Mouse (Mus musculus): ENCODE measurements around the gene Gosr2. TPM values are rescaled to one million over a fixed set of nuclear protein-coding genes. Genes with fewer than 3 reads are reported as not detected.
"Not testable (repeated sequence)": the region's sequence is repeated elsewhere in the genome, so short reads cannot be mapped to it uniquely, and the experiment has no call there.

Gene Gosr2
- polyA plus RNA-seq, 1 experiment from 2014 or later = 61.5 TPM

- H3K9me3 ChIP-seq (replicated peaks; ENCODE audit: control insufficient read depth, low read length) = no peaks in the 10 kb centered on the region
- H3K4me1 ChIP-seq (ENCODE audit: control insufficient read depth, insufficient read depth, low read length) = peaks cover 24% of the 10 kb centered on the region
- ATAC-seq (replicated peaks; ENCODE audit: extremely low read depth, insufficient read depth, low FRiP score) = no peak
- 70% methylated on average over 11 of the region's 11 CpGs for WGBS
- H3K27me3 ChIP-seq (ENCODE audit: control insufficient read depth, insufficient read depth, low read length) = no peaks in the 10 kb centered on the region
- H3K4me2 ChIP-seq (ENCODE audit: low read depth, low read length) = no peak overlapping the region
- H3K36me3 ChIP-seq (ENCODE audit: control insufficient read depth, insufficient read depth) = peaks cover 34% of the 10 kb centered on the region
- no peak overlapping the region for H3K9ac ChIP-seq (ENCODE audit: low read length)
- no peak overlapping the region for H3K27ac ChIP-seq (ENCODE audit: low read length)
- no peak overlapping the region for H3K4me3 ChIP-seq (ENCODE audit: low read length)
Observed at GRCm38 (mm10) chr11:103683667-103684334, 13.9 kb downstream of the Gosr2 start.

DNA sequence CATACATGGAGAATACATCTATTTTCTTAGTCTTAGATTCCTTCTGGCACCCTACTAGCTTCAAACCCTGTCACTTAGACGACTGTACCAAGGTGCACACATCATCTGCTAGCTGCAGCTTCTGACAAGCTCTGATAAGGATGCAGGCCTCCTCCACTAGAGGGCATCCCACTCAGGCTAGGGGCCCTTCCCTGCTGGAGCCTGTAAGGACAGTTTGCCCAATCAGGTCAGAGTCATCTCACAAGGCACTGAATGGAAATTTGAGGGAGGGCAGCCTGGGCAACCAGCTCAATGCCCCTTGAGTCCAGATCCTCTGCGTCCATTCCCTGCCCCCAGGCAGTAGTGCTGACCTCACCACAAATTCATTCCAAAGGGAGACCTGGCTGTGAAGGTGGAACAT is 20.7 kb downstream of the Gosr2 start:
- H3K4me2 ChIP-seq (ENCODE audit: low read depth, low read length); H3K4me3 ChIP-seq (ENCODE audit: low read length); H3K27me3 ChIP-seq (ENCODE audit: control insufficient read depth, insufficient read depth, low read length); H3K27ac ChIP-seq (ENCODE audit: low read length); H3K9me3 ChIP-seq (replicated peaks; ENCODE audit: control insufficient read depth, low read length); H3K9ac ChIP-seq (ENCODE audit: low read length); H3K4me1 ChIP-seq (ENCODE audit: control insufficient read depth, insufficient read depth, low read length); ATAC-seq (replicated peaks; ENCODE audit: extremely low read depth, insufficient read depth, low FRiP score): not testable (repeated sequence)
- H3K36me3 ChIP-seq (ENCODE audit: control insufficient read depth, insufficient read depth) = peaks cover 24% of the 10 kb centered on the region
- WGBS = 36% methylated on average over 2 of the region's 2 CpGs

GRCm38 (mm10) chr11:103675556-103675955 is 22.1 kb downstream of the Gosr2 start:
- Histone ChIP-seq H3K4me3 (ENCODE audit: low read length) (no peak overlapping the region), H3K27me3 (ENCODE audit: control insufficient read depth, insufficient read depth, low read length) (no peaks in the 10 kb centered on the region), H3K9me3 (replicated peaks; ENCODE audit: control insufficient read depth, low read length) (no peaks in the 10 kb centered on the region), H3K4me1 (ENCODE audit: control insufficient read depth, insufficient read depth, low read length) (no peaks in the 10 kb centered on the region), H3K9ac (ENCODE audit: low read length) (no peak overlapping the region), H3K36me3 (ENCODE audit: control insufficient read depth, insufficient read depth) (peaks cover 13% of the 10 kb centered on the region), H3K4me2 (ENCODE audit: low read depth, low read length) (no peak overlapping the region), H3K27ac (ENCODE audit: low read length) (no peak overlapping the region)
- no peak for ATAC-seq (replicated peaks; ENCODE audit: extremely low read depth, insufficient read depth, low FRiP score)
- 54% methylated on average over 3 of the region's 3 CpGs for WGBS

DNA sequence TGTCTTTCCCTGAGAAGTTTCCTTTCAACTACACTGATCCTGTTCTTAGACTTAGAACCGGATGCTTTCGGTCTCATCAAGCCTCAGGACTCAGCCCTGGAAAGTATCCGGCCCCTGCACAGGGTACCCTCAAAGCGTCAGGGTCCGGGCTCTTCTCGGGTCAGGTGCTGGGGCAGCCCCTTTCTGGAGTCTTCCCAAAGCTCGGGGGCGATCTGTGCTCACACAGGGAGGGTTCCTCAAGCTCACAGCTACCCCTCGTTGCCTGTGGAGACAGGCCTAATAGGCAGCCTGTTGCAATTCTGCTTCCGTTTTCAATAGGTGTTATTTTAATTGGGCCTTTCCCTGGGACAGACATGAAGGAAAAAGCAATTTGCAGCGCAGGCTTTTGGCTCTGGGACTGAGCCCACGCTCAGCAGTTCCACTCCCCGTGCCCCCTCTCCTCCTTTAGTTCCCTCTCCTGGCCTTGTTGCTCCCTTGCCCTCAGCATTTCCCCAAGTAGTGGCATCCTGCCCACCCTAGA is 30.7 kb downstream of the Gosr2 start:
- H3K4me3 ChIP-seq (ENCODE audit: low read length) = no peak overlapping the region
- ATAC-seq (replicated peaks; ENCODE audit: extremely low read depth, insufficient read depth, low FRiP score) = no peak
- no peak overlapping the region for H3K27ac ChIP-seq (ENCODE audit: low read length)
- H3K4me1 ChIP-seq (ENCODE audit: control insufficient read depth, insufficient read depth, low read length) = no peaks in the 10 kb centered on the region
- 63% methylated on average over 13 of the region's 13 CpGs for WGBS
- H3K9me3 ChIP-seq (replicated peaks; ENCODE audit: control insufficient read depth, low read length) = no peaks in the 10 kb centered on the region
- H3K27me3 ChIP-seq (ENCODE audit: control insufficient read depth, insufficient read depth, low read length) = no peaks in the 10 kb centered on the region
- no peaks in the 10 kb centered on the region for H3K36me3 ChIP-seq (ENCODE audit: control insufficient read depth, insufficient read depth)
- H3K9ac ChIP-seq (ENCODE audit: low read length) = no peak overlapping the region
- no peak overlapping the region for H3K4me2 ChIP-seq (ENCODE audit: low read depth, low read length)

DNA sequence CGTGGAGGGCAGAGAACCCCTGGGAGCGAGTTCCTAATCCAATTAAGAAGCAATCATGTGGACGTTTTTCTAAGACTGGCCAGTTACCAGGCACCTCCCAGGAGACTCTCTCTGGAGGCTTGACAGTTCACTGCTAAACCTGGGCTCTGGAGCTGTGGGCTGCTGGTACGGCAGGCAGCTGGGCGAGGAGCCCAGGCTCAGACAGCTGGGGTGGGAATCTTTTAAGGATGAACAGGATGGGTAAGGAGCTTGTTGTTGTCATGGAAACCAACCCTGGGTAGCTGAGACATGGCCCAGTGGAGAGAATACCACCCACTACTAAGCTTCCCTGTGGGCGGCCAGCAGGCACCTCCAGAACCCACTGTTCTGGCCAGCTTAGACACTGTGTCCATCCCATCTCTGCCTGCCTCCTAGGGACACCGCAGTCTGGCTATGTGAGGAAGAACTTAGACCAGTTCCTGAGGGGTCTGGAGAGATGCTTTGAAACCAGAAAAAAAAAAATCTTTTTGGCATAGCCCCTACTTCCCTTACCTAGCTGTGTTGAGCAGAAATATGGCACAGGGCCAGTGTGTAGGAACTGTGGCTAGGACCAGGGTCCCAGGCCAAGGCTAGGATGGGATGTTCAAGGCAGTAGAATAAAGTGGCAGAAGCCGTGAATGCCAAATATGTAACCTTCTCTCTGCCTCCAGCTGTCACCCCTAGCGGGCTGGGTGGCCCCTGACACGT is 31.4 kb downstream of the Gosr2 start:
- Histone ChIP-seq H3K36me3 (ENCODE audit: control insufficient read depth, insufficient read depth) (no peaks in the 10 kb centered on the region), H3K4me3 (ENCODE audit: low read length) (no peak overlapping the region), H3K27ac (ENCODE audit: low read length) (no peak overlapping the region), H3K27me3 (ENCODE audit: control insufficient read depth, insufficient read depth, low read length) (no peaks in the 10 kb centered on the region), H3K9me3 (replicated peaks; ENCODE audit: control insufficient read depth, low read length) (no peaks in the 10 kb centered on the region), H3K4me1 (ENCODE audit: control insufficient read depth, insufficient read depth, low read length) (no peaks in the 10 kb centered on the region), H3K4me2 (ENCODE audit: low read depth, low read length) (no peak overlapping the region), H3K9ac (ENCODE audit: low read length) (no peak overlapping the region)
- no peak for ATAC-seq (replicated peaks; ENCODE audit: extremely low read depth, insufficient read depth, low FRiP score)
- WGBS = 35% methylated on average over 10 of the region's 10 CpGs

DNA sequence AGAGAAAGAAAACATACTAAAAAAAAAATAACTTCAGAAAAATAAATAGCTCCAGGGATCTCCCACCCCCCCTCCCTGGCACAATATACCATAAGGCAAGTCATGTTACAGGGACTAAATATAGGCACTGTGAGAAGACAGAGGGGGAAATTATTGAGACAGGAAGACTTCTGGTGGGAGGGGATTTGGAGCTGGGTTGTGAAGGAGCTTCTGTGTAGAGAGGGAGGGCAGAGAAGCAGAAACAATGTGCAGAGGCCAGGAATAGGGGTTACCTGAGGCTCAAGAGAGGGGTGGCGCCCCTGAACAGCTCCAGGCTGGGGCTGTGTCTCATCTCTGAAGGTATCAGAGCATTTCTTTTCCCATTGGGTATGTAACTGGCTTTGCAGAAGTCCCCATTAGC is 32.0 kb downstream of the Gosr2 start:
- Histone ChIP-seq H3K9ac (ENCODE audit: low read length) (no peak overlapping the region), H3K9me3 (replicated peaks; ENCODE audit: control insufficient read depth, low read length) (no peaks in the 10 kb centered on the region), H3K4me2 (ENCODE audit: low read depth, low read length) (no peak overlapping the region), H3K36me3 (ENCODE audit: control insufficient read depth, insufficient read depth) (no peaks in the 10 kb centered on the region), H3K4me1 (ENCODE audit: control insufficient read depth, insufficient read depth, low read length) (no peaks in the 10 kb centered on the region), H3K27me3 (ENCODE audit: control insufficient read depth, insufficient read depth, low read length) (no peaks in the 10 kb centered on the region), H3K4me3 (ENCODE audit: low read length) (no peak overlapping the region), H3K27ac (ENCODE audit: low read length) (no peak overlapping the region)
- ATAC-seq (replicated peaks; ENCODE audit: extremely low read depth, insufficient read depth, low FRiP score) = no peak
- 39% methylated on average over 1 of the region's 1 CpGs for WGBS

GRCm38 (mm10) chr11:103663119-103663518 is 34.6 kb downstream of the Gosr2 start:
- ATAC-seq (replicated peaks; ENCODE audit: extremely low read depth, insufficient read depth, low FRiP score) = no peak
- Histone ChIP-seq H3K4me2 (ENCODE audit: low read depth, low read length) (no peak overlapping the region), H3K9ac (ENCODE audit: low read length) (no peak overlapping the region), H3K9me3 (replicated peaks; ENCODE audit: control insufficient read depth, low read length) (no peaks in the 10 kb centered on the region), H3K27ac (ENCODE audit: low read length) (no peak overlapping the region), H3K4me1 (ENCODE audit: control insufficient read depth, insufficient read depth, low read length) (no peaks in the 10 kb centered on the region), H3K36me3 (ENCODE audit: control insufficient read depth, insufficient read depth) (no peaks in the 10 kb centered on the region), H3K27me3 (ENCODE audit: control insufficient read depth, insufficient read depth, low read length) (no peaks in the 10 kb centered on the region), H3K4me3 (ENCODE audit: low read length) (no peak overlapping the region)
- 79% methylated on average over 8 of the region's 8 CpGs for WGBS

DNA sequence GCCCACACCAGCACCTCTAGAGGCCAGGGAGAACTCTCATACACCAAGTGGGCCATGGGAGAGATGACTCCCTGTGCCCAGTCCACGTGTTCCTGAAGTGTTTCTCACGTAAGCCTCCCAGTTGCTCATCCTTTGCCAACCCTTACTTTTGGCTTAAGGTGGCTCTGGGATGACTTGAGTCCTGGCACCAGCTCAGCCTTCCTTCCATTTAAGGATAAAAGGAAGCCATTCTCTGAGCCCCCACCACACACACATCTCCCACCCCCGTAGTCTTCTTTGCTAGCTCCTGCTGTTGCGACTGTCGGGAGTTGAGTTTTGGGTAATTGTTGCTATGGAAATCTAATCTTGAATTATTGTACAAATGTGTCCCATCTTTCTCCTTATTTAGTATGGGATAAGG is 35.2 kb downstream of the Gosr2 start:
- H3K36me3 ChIP-seq (ENCODE audit: control insufficient read depth, insufficient read depth) = no peaks in the 10 kb centered on the region
- WGBS = 58% methylated on average over 5 of the region's 5 CpGs
- no peak for ATAC-seq (replicated peaks; ENCODE audit: extremely low read depth, insufficient read depth, low FRiP score)

DNA sequence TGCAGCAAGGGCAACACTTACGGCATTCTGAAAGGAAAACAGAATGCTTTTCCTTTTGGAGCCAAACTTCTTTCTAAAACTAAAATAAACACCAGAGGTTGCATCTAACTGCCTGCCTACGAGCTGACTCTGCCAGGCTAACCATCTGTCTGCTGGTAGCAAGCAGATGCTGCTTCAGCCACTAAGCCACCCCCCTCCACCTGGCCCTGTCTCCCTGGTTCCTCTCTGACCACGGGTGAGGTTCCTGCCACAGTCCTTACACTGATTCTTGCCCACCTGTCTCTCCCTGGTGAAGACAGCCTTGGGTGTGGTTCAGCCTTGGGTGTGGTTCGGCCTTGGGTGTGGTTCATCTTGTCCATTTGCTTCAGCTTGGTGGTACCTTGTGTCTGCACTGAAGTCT is 35.8 kb downstream of the Gosr2 start:
- Histone ChIP-seq H3K4me1 (ENCODE audit: control insufficient read depth, insufficient read depth, low read length) (no peaks in the 10 kb centered on the region), H3K36me3 (ENCODE audit: control insufficient read depth, insufficient read depth) (no peaks in the 10 kb centered on the region), H3K27me3 (ENCODE audit: control insufficient read depth, insufficient read depth, low read length) (no peaks in the 10 kb centered on the region), H3K27ac (ENCODE audit: low read length) (no peak overlapping the region), H3K9ac (ENCODE audit: low read length) (no peak overlapping the region), H3K4me3 (ENCODE audit: low read length) (no peak overlapping the region), H3K4me2 (ENCODE audit: low read depth, low read length) (no peak overlapping the region), H3K9me3 (replicated peaks; ENCODE audit: control insufficient read depth, low read length) (no peaks in the 10 kb centered on the region)
- 59% methylated on average over 4 of the region's 4 CpGs for WGBS
- no peak for ATAC-seq (replicated peaks; ENCODE audit: extremely low read depth, insufficient read depth, low FRiP score)

More for the DNA sequence above, 35.2 kb downstream of the Gosr2 start:
- H3K4me3 ChIP-seq (ENCODE audit: low read length) = no peak overlapping the region
- no peak overlapping the region for H3K27ac ChIP-seq (ENCODE audit: low read length)
- H3K4me1 ChIP-seq (ENCODE audit: control insufficient read depth, insufficient read depth, low read length) = no peaks in the 10 kb centered on the region
- H3K9me3 ChIP-seq (replicated peaks; ENCODE audit: control insufficient read depth, low read length) = no peaks in the 10 kb centered on the region
- H3K27me3 ChIP-seq (ENCODE audit: control insufficient read depth, insufficient read depth, low read length) = no peaks in the 10 kb centered on the region
- H3K9ac ChIP-seq (ENCODE audit: low read length) = no peak overlapping the region
- H3K4me2 ChIP-seq (ENCODE audit: low read depth, low read length) = no peak overlapping the region

Data from heart, embryonic 16.5 days (tissue).